Mouse (Mus musculus) gastrocnemius, adult 2 months (tissue): Measurements from ENCODE around the gene Col7a1. TPM values are rescaled to one million over a fixed set of nuclear protein-coding genes. Genes with fewer than 3 reads are reported as not detected.

ENCODE experiments used
- DNase-seq: peaks from one replicate; pipeline ENCODE4 v3.0.0; 2022
- H3K27ac ChIP-seq: fragments of 200-600 bp; 2 replicates; pipeline ENCODE4 v1.8.1; 2022; ENCODE audit warnings: mild to moderate bottlenecking
- H3K4me3 ChIP-seq: fragments of 200-600 bp; 2 replicates; pipeline ENCODE4 v1.8.1; 2022; ENCODE audit warnings: mild to moderate bottlenecking, moderate library complexity
- CTCF ChIP-seq: fragments of 200-600 bp; IDR thresholded peaks from 2 replicates; pipeline ENCODE4 v1.8.1; 2022; ENCODE audit warnings: antibody characterized with exemption, mild to moderate bottlenecking, moderate library complexity
- intact Hi-C: fragments of 180-260 bp; cut with DNase I; formaldehyde crosslinking; loops from one replicate; pipeline ENCODE4 v1.15.1; 2025
- total RNA-seq, 2 experiments: library from RNA; stranded (reverse); gene quantifications; 2 replicates each; pipeline ENCODE4 v1.2.3; 2021

Col7a1 gene
- total RNA-seq, 2 experiments from 2014 or later: 0.95 to 3.0 TPM

DNA sequence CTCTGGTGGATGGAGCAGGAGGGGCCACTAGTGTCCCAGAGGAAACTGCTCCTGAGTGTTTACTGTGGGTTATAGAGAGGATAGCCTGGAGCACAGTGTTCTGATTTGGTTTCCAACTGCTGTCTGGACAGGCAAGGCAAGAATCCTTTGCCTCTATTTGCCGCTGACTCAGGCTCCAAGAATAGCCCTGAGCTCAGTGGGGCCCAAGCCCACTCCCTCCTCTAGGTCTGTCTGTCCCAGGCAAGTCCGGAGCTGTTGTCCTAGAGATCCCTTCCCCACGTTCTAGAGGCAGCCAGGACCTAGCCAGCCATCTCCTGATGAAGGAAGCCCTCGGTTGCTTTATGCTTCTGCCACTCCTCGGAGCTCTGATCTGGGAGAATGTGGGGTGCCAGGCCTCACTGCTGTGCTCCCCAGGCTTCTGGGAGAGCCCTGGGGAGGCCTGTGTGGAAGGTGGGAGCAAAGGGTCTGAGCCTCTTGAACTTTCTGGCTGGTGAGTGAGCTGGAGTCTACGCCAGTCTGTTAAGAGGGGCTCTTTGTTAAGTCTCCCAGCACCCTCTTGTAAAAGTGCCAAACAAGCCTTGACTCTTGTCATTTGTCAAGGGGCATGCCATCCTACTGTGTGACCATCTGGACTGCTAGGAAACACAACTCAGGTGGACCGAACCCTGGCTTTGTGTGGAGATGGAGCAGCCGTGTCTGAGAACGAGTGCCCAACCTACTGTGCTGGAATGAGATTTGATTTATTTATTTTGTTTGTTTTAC, 3.2 kb upstream of the Col7a1 start:
- peak overlapping the region; percentile 79 for H3K27ac ChIP-seq
- intact Hi-C loops: no loop called here
- peak; percentile 63 for DNase-seq

DNA sequence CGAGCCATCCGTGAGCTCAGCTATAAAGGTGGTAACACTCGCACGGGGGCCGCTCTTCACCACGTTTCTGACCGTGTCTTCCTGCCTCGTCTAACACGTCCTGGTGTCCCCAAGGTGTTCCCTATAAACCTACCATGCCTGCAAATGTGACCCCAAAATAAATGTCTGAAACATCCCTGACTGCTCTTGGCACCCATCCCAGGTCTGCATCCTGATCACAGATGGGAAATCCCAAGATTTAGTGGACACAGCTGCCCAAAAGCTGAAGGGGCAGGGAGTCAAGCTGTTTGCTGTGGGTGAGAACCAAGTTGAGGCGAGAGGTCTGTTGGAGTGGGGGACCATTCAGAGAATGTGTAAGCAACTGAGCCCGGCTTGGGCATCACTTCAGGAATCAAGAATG, 1.9 kb downstream of the Col7a1 start:
- H3K27ac ChIP-seq: no peak overlapping the region
- TF ChIP-seq CTCF: no peak
- intact Hi-C loops: no loop called here
- no peak overlapping the region for H3K4me3 ChIP-seq
- DNase-seq: no peak

More for the DNA sequence above, 3.2 kb upstream of the Col7a1 start:
- H3K4me3 ChIP-seq: no peak overlapping the region
- TF ChIP-seq CTCF: no peak

DNA sequence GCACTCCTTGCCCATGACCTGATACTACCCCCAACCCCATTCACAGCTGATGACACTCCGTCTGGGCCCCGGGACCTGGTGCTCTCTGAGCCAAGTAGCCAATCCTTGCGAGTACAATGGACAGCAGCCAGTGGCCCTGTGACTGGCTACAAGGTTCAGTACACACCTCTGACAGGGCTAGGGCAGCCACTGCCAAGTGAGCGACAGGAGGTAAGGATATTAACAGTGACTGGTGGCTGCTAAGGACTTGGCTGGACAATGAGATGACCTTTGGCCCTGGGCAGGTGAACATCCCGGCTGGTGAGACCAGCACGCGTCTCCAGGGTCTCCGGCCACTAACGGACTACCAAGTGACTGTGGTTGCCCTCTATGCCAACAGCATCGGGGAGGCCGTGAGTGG, 2.5 kb downstream of the Col7a1 start:
- no peak for DNase-seq
- intact Hi-C loops: no loop called here
- Histone ChIP-seq H3K4me3 (no peak overlapping the region), H3K27ac (no peak overlapping the region)
- no peak for TF ChIP-seq CTCF

DNA sequence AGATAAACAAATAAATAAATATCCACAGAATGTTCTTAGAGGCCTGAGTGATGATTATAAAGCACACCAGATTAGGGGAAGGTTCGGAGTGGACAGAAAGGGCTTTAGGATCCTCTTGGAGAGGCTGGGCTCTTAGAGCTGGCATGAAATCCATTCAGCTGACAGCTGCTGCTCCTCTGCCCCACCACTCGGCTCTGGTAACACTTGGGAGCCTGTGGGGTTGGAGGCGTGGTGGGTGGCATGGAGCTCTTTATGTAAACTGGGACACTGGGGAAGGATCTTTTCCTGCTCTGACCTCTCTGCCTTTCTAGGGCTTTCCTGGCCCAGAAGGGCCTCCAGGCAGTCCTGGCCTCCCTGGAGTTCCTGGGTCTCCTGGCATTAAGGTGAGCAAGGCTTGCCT, 10.2 kb downstream of the Col7a1 start:
- H3K4me3 ChIP-seq: no peak overlapping the region
- peak overlapping the region; percentile 68 for H3K27ac ChIP-seq
- DNase-seq: peak; percentile 62
- TF ChIP-seq CTCF: no peak
- intact Hi-C loops: no loop called here

DNA sequence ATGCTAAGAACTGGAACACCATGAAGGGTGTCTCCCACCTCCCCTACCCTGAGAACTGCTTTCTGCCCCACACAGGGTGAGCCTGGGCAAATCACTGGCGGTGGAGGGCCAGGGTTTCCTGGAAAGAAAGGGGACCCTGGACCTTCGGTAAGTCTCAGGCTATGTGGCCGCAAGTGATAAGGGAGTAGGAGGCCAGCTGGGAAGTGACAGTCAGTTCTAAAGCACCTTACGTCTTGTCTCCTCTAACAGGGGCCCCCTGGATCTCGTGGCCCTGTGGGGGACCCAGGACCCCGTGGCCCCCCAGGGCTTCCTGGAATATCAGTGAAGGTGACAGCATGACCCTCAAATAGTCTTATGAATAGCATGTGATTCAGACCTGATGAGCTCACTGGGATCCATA, 11.0 kb downstream of the Col7a1 start:
- TF ChIP-seq CTCF: no peak
- Histone ChIP-seq H3K27ac (no peak overlapping the region; the same call in 1 of the 2 replicates), H3K4me3 (no peak overlapping the region)
- no peak for DNase-seq
- intact Hi-C loops: no loop called here

DNA sequence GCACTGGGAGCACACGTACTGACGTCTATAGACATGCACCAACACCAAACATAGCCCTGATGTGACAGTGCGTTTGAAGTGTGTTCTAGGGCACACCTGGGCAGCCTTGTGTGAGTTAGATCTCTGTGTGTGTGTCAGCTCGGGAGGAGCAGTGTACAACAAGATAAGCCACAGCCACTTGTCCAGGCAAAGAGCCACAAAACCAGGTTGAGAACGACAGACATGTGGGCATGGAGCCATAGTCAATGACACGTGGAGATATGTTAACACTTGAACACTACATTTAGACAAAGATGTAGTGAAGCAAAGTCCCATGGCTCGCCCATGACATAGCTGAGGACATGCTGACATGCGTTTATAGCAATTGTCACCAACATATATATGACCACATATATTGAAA, 17.2 kb downstream of the Col7a1 start:
- Histone ChIP-seq H3K4me3 (no peak overlapping the region), H3K27ac (no peak overlapping the region)
- intact Hi-C loops: no loop called here
- TF ChIP-seq CTCF: no peak
- DNase-seq: no peak

DNA sequence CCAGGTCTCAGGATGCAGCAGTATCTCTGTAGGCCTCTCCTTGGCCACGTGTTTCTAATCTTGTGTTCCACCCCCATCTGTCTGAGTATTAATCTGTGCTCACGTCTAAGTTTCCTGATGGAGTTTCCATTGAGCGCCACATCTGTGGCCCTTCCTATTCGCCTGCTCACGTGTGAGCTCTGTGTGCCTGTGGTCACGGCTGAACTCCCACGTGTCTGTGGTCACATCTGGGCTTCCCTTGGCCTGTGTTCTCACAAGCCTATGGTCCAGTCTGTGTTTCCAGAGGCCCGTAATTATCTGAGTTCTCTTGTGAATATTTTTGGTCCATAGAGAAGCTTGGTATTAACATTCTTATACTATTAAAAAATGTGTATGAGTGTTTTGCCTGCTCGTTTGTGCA, 23.1 kb downstream of the Col7a1 start:
- DNase-seq: no peak
- TF ChIP-seq CTCF: no peak
- H3K27ac ChIP-seq: no peak overlapping the region
- intact Hi-C loops: no loop called here
- no peak overlapping the region for H3K4me3 ChIP-seq

DNA sequence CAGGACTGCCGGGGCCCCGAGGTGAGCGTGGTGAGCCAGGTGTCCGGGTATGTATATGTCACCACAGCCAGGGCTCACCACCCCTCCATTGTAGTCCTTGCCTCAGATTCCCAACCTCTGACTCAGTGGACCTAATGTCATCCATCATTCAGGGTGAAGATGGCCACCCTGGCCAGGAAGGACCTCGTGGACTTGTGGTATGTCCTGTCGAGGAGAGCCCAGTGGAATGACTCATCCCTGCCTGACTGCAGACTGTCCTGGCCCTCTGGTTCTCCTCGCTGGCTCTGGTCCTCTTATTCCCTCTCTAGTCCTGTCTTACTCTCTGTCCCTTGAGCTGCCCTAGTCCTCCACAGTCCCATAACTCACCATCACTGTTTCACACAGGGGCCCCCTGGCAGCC, 24.6 kb downstream of the Col7a1 start:
- no peak for TF ChIP-seq CTCF
- no peak for DNase-seq
- intact Hi-C loops: no loop called here
- H3K27ac ChIP-seq: no peak overlapping the region
- H3K4me3 ChIP-seq: no peak overlapping the region

DNA sequence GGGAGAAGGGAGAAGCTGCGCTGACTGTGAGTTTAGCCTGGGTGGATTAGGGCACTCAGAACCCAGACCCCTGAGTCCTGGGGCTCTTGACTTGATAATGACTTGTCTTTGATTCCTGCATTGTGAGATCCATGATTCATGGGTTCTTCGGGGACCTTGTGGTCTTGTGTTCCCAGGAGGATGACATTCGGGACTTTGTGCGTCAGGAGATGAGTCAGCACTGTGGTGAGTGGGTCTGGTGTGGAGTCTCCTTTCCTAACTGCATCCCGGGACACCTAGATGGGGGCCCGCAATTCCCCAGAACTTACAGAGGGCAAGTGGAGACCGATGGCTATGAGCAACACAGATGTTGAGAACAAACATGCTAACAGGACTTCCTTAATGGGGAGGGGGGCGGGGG, 29.1 kb downstream of the Col7a1 start:
- Histone ChIP-seq H3K27ac (no peak overlapping the region), H3K4me3 (no peak overlapping the region)
- intact Hi-C loops: no loop called here
- TF ChIP-seq CTCF: no peak
- no peak for DNase-seq

DNA sequence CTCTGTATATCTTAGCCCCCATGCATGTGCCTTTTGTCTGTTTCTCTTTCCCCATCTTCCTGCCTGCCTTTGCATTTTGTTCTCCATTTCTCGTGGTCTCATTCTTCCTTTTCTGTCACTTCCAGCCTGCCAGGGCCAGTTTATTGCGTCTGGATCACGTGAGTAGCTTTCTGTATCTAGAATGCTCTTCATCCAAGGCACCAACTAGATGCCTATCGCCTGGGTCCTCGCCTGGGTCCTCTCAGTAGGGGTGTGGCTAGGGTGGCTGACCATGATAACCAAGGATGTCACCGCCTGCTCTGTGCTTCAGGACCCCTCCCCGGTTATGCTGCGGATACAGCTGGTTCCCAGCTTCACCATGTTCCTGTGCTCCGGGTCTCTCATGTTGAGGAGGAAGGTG, 29.8 kb downstream of the Col7a1 start:
- intact Hi-C loops: no loop called here

DNA sequence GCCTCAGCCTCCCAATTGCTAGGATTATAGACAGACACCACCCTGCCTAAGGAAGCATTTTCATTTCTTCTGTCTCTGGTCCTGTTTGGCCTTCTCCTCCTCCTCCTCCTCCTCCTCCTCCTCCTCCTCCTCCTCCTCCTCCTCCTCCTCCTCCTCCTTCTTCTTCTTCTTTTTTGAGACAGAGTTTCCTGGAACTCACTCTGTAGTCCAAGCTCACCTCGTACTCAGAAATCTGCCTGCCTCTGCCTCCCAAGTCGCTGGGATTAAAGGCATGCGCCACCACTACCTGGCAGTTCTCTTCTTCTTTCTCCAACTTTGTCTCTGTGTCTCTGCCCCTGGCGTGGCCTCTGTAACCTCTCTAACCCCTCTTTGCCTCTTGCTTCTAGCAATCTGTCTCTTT, 32.3 kb downstream of the Col7a1 start, which contains the start of gene Ucn2:
Gene Ucn2 (plus strand): TSS at position 301 of the 400 bp plus-strand sequence.
- Histone ChIP-seq H3K4me3 (no peak within 1 kb of the TSS), H3K27ac (no peak within 1 kb of the TSS)
- no peak for TF ChIP-seq CTCF
- intact Hi-C loops: loop anchor here (5.0 kb wide), 1 partner anchor 48 kb away; the partner anchor contains the start of gene Uqcrc1
- DNase-seq: no peak

More for the DNA sequence above, 29.8 kb downstream of the Col7a1 start:
- Histone ChIP-seq H3K4me3 (no peak overlapping the region), H3K27ac (no peak overlapping the region)
- TF ChIP-seq CTCF: no peak
- DNase-seq: no peak

DNA sequence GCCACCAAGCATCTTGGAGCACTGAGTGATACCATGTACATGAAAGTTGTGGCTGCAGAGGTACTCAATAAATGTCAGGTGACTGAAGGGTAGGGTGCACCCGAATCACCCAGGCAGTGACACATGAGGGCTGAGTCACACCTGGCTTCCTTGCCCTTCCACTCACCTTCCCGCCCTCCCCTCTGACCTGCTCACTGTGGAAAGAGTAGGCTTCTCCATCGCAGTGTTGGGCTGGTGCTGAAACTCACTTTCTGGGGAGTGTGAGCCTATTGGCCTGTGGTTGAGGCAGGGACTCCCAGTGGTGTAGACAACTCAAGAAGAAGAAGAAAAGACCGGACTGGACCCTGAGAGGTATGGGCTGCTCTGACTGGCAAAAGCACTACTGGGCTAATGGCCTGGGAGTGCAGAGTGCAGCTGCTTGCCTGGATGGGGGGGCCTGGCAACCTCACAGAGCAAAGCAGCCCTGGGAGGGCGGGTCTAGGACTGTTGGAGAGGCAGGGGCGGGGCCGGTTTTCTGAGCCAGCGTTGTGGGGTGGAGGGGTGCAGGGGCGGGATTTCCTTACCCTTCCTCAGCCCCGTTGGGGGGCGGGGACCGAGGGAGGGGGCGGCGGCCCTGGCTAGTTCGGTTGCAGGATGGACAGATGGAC, 34.4 kb downstream of the Col7a1 start:
- DNase-seq: peak; percentile 87
- peak overlapping the region; percentile 96 for H3K27ac ChIP-seq
- peak overlapping the region; percentile 75 for H3K4me3 ChIP-seq
- no peak for TF ChIP-seq CTCF
- intact Hi-C loops: loop anchor here (5.0 kb wide), 1 partner anchor 51 kb away; the partner anchor contains the start of gene Uqcrc1

DNA sequence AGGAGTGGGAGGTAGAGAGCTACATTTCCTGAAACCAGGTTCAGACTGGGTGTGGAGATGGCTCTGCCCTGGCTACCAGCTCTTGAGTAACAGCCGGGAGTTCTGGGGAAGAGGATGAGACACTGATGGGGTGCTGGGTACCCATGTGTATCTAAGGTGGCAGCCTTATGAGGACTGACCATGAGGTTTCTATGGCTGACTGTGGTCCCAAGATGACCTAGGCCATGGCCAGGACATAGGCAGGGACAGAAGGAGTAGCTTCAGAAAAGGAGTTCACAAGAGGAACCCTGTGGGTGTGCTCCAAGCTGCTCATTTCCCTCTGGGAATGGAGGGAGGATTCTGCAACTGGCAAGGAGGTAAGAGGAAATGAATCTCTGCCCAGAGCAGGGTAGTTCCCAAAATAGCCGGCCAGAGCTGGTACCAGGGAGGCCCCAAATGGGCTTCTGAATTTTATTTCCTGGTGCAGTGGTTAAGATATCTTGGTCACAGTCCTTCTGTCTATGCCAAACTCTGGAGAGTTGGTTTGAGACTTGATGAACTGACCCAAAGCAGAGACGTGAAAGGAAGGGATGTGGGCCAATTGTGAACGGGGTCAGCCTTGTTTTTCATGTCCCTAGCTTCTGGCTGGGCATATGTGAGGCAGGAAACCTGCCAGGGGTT, 36.5 kb downstream of the Col7a1 start:
- no peak for TF ChIP-seq CTCF
- peak; percentile 54 for DNase-seq
- Histone ChIP-seq H3K27ac (peak overlapping the region; percentile 96), H3K4me3 (peak overlapping the region; percentile 75)
- intact Hi-C loops: loop anchor here (5.0 kb wide), 1 partner anchor 53 kb away; the partner anchor contains the start of gene Uqcrc1
